Mouse (Mus musculus) neural tube, embryonic 11.5 days (tissue): ENCODE measurements around the gene Tet3. TPM values are rescaled to one million over a fixed set of nuclear protein-coding genes. Genes with fewer than 3 reads are reported as not detected.
"Not testable (repeated sequence)": the region's sequence is repeated elsewhere in the genome, so short reads cannot be mapped to it uniquely, and the experiment has no call there.

Experiments
- ATAC-seq: fragments of 200-750 bp; cut with Nextera tagmentation; 2 replicates; pipeline ENCODE4 v1.8.0; 2017; ENCODE audit warnings: moderate number of reproducible peaks, mild to moderate bottlenecking, moderate TSS enrichment, moderate library complexity; ENCODE audit not compliant: insufficient read depth, low FRiP score, low TSS enrichment
- DNase-seq: peaks from one replicate; pipeline ENCODE4 v3.0.0-alpha.2; 2015; ENCODE audit warnings: low spot score
- H3K27ac ChIP-seq: fragments of 300-500 bp; sonication (generic); 2 replicates; pipeline ENCODE4 v1.5.1; 2014; ENCODE audit warnings: low read depth, mild to moderate bottlenecking, low read length
- H3K27me3 ChIP-seq: fragments of 300-500 bp; sonication (generic); 2 replicates; pipeline ENCODE4 v1.6.1; 2014; ENCODE audit warnings: mild to moderate bottlenecking, low read length, mixed read lengths; ENCODE audit not compliant: control insufficient read depth, insufficient read depth
- H3K36me3 ChIP-seq: fragments of 300-500 bp; sonication (generic); 2 replicates; pipeline ENCODE4 v1.6.1; 2014; ENCODE audit warnings: mild to moderate bottlenecking, low read length, moderate library complexity, mixed read lengths; ENCODE audit not compliant: control insufficient read depth, insufficient read depth
- H3K4me1 ChIP-seq: fragments of 300-500 bp; sonication (generic); 2 replicates; pipeline ENCODE4 v1.6.1; 2014; ENCODE audit warnings: low read length, mixed read lengths; ENCODE audit not compliant: control insufficient read depth, insufficient read depth
- H3K4me2 ChIP-seq: fragments of 300-500 bp; sonication (generic); 2 replicates; pipeline ENCODE4 v1.6.1; 2014; ENCODE audit warnings: low read depth, mild to moderate bottlenecking, moderate library complexity
- H3K4me3 ChIP-seq: fragments of 300-500 bp; sonication (generic); 2 replicates; pipeline ENCODE4 v1.5.1; 2014; ENCODE audit warnings: low read depth, low read length
- H3K9ac ChIP-seq: fragments of 300-500 bp; sonication (generic); 2 replicates; pipeline ENCODE4 v1.6.1; 2014; ENCODE audit warnings: mild to moderate bottlenecking, low read length
- H3K9me3 ChIP-seq: fragments of 300-500 bp; sonication (generic); 2 replicates; pipeline ENCODE4 v1.6.1; 2016; ENCODE audit warnings: low read length; ENCODE audit not compliant: control insufficient read depth
- WGBS: fragments of 180-500 bp; shearing (Covaris S2); extraction: QIAGEN DNeasy Blood & Tissue Kit; methylation state at CpG from one replicate; pipeline ENCODE4 v1.1.7; 2014; 5-methylcytosine and 5-hydroxymethylcytosine counted together
- polyA plus RNA-seq: library from polyadenylated mRNA; unstranded; fragments of >200 nt; fragmentation: Nextera tagmentation; extraction: Ambion mirVana; gene quantifications from 2 replicates; pipeline ENCODE4 v1.2.1, GENCODE M21; 2014

Tet3 gene
- polyA plus RNA-seq, 1 experiment from 2014 or later = 47.3 TPM

DNA sequence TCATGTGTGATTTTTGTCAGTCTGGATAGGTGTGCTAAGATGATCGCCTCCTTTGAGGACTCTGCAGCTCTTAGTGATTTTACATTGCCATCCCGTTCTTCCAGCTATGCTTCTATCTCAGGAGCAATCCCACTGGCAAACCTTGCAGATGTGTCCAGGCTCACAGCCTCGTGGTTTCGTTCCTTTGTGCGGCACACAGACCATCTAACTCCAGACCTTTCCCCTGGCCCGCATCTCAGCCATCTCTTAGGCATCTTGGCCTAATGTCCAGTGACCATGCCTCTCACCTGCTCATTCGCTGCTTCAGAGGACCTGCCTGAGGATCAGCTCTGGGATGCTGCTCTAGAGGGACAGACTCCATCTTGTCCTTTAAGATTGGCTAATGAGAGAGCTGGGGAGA lies 108.7 kb downstream of the Tet3 start:
- ATAC-seq = no peak
- DNase-seq = no peak
- Histone ChIP-seq H3K36me3 (no peaks in the 10 kb centered on the region; the same call in 1 of the 2 replicates), H3K4me2 (peak overlapping the region; percentile 65), H3K27me3 (no peaks in the 10 kb centered on the region), H3K9ac (peak overlapping the region; percentile 96), H3K4me3 (peak overlapping the region; percentile 85), H3K9me3 (no peaks in the 10 kb centered on the region), H3K4me1 (peaks cover 6% of the 10 kb centered on the region), H3K27ac (0 out of 2 replicates have a peak overlapping the region, but pooled peaks have one; percentile 8)
- WGBS = 82% methylated on average over 7 of the region's 7 CpGs

DNA sequence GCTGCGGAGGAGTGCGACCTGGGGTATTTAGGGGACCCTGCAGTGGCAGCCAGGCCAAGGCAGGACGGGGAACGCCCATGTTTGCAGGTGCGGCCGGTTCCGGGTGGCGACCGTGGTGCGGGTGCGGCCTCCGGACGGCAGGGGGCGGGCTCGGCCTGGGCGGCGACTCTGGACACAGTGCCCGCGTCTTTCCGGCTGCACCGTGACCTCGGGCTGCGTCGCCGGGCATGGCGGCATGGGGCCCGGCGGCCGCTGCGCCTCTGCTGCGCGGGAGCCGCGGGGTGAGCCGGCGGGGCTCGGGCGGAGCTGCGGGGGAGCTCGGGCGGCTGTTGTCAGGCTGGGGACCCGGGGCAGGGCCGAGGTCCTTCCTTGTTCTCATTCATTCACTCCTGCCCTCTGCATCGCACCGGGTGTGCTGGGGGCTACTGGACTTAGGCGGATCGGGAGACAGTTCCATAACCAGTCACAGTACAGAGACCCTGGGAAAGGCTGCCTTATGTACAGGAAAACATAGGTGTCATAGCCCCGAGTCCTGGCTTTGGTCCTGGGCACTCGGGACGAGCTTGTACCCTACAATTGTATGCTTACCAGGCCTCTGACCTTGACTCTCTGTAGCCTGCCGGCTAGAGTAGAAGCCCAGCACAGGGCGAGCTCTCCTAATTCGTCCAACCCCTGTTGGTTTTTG lies 109.5 kb downstream of the Tet3 start:
- Histone ChIP-seq H3K27me3 (no peaks in the 10 kb centered on the region), H3K4me1 (peaks cover 6% of the 10 kb centered on the region), H3K4me2 (peak overlapping the region; percentile 65), H3K9ac (peak overlapping the region; percentile 96), H3K4me3 (peak overlapping the region; percentile 85), H3K27ac (no peak overlapping the region), H3K9me3 (no peaks in the 10 kb centered on the region), H3K36me3 (no peaks in the 10 kb centered on the region)
- ATAC-seq = peak; percentile 98
- DNase-seq = peak; percentile 89
- WGBS = under 1% methylated on average over 52 of the region's 53 CpGs

DNA sequence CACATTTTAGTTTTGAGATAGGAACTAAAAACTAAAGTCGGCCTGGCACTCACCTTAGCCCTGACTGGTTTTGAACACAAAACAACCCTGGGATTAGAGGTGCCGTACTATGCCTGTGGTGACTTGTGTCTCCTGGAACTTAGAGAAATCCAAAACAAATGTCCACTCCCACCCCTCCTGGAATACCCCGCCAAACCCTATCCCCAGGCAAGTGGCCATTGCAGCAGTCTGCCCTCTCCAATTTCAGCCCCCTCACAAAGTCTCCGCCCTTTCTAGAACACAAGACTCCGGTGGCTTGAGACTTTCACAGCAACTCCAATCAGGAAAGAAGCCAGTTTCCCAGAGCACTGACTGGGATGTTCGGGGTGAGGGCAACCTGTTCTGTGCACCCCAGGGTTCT lies 110.0 kb downstream of the Tet3 start, which contains the start of gene Bola3:
Bola3 (plus strand) TSS at position 275 of the 400 bp plus-strand sequence.
- peak within 1 kb of the TSS; percentile 65 for H3K4me2 ChIP-seq
- no peaks in the 10 kb centered on the region for H3K9me3 ChIP-seq
- no peak within 1 kb of the TSS for H3K27ac ChIP-seq
- ATAC-seq (no peak; the same call in 1 of the 2 replicates), DNase-seq (no peak)
- 32% methylated on average over 6 of the region's 6 CpGs for WGBS
- peak within 1 kb of the TSS; percentile 96 for H3K9ac ChIP-seq
- H3K27me3 ChIP-seq = no peaks in the 10 kb centered on the region
- H3K4me1 ChIP-seq = peaks cover 6% of the 10 kb centered on the region
- H3K36me3 ChIP-seq = no peaks in the 10 kb centered on the region
- peak within 1 kb of the TSS; percentile 85 for H3K4me3 ChIP-seq

DNA sequence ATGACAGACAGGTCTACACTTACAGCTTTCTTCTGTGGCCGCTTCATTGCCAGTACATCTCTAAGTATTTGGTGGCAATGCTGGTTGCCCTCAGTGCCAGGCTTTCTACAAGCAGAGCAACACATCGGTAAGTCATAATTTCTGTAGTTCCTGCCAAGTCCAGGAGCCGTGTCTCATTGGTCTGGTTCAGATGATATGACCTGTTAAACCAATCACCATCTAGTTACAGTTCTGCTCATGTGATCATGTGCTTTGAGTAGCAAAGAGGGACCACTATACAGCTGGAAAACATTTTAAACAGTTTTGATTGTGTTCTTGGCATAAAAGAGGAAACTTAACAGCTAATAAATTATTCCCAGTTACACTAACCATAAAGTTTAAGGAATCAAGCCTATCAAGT lies 111.0 kb downstream of the Tet3 start:
- H3K9me3 ChIP-seq = no peaks in the 10 kb centered on the region
- no peaks in the 10 kb centered on the region for H3K27me3 ChIP-seq
- H3K36me3 ChIP-seq = no peaks in the 10 kb centered on the region
- whole genome bisulfite sequencing = 89% methylated on average over 3 of the region's 3 CpGs
- H3K4me2 ChIP-seq = no peak overlapping the region
- H3K4me3 ChIP-seq = no peak overlapping the region
- ATAC-seq (no peak), DNase-seq (no peak)
- H3K4me1 ChIP-seq = peaks cover 6% of the 10 kb centered on the region
- H3K27ac ChIP-seq = no peak overlapping the region
- no peak overlapping the region for H3K9ac ChIP-seq

DNA sequence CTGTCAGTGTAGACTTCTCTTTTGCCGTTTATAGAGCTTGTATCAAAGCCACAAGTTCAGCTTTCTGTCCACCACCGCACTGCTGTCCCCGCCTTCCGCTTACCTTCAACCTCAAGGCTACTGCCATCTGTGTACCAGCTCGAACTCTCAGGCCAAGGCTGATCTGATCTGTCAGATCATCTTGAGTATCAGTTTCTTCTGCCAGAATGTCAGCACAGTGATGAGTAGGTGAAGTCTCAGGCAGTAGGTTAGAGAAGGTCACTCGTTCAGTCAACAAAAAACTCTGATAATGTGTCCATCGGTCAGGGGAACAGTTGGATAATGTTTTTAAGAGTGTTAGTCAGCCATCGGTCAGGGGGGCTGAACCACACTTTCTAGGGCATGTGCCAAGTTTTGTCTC lies 113.6 kb downstream of the Tet3 start:
- H3K27ac ChIP-seq, H3K9me3 ChIP-seq, H3K27me3 ChIP-seq, H3K9ac ChIP-seq, H3K36me3 ChIP-seq, DNase-seq, H3K4me3 ChIP-seq, H3K4me1 ChIP-seq, H3K4me2 ChIP-seq, ATAC-seq: not testable (repeated sequence)
- 91% methylated on average over 8 of the region's 8 CpGs for WGBS

DNA sequence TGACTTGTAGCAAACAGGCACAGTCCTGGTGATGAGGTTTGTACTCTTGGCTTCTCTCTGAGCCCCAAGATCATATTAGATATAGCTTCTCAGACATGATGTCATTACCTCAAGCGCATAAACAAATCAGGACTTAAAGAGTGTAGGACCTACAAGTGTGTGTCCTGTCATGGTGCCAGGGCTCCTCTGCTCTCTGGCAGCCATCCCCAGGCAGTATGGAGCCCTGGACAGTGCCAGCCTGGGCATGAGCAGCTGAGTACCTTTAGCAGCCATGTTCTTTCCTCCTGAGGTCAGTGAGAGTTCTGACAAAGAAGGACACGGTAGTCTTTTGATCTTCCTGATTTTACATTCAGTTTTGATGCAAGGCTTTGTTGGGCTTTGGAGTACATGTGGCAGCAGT lies 115.9 kb downstream of the Tet3 start:
- Histone ChIP-seq H3K4me2 (no peak overlapping the region), H3K9ac (no peak overlapping the region), H3K4me1 (no peaks in the 10 kb centered on the region), H3K9me3 (no peaks in the 10 kb centered on the region), H3K36me3 (no peaks in the 10 kb centered on the region; the same call in 1 of the 2 replicates), H3K27me3 (no peaks in the 10 kb centered on the region), H3K27ac (no peak overlapping the region), H3K4me3 (no peak overlapping the region)
- DNase-seq = no peak
- ATAC-seq = no peak
- WGBS = 98% methylated on average over 2 of the region's 2 CpGs

DNA sequence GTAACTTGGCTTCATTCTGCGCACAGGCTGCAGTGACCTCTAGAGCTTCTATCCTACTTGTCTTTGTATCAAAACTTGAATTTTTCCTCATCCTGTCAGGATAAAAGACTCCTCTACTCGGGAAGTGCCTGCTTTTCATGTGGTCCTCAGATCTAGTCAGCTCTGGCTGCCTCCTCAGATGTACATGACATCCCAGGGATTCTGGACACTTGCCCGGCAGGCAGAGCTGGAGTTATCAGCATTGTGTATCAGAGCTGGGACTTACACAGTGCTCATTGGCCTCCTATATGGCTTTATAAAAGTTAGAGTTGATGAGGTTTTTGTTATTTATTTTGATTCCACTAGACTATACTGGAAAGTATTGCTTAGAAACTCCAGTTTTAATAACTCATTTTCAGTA lies 117.5 kb downstream of the Tet3 start:
- H3K27ac ChIP-seq = no peak overlapping the region
- 90% methylated on average over 3 of the region's 3 CpGs for WGBS

DNA sequence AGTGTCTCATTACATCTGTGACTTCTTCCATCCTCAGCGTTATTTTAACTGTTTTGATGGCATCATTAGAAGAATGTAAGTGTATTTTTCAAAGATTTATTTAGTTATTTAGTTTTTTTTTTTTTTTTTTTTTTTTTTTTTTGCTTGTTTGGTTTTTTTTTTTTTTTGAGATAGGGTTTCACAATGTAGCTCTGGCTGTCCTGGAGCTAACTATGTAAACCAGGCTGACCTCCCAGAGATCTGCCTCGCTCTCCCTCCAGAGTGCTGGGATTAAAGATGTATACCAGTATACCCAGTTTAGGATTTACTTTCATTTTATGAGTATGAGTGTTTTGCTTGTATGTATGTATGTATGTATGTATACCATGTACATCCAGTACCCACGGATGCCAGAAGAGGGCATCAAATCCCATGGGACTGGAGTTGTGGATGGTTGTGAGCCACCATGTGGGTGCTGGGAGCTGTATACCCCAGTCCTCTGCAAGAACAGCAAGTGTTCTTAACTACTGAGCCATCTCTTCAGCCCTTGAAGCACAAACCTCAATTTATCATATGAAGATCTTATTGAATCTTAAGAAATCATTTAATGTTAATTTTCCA lies 131.2 kb downstream of the Tet3 start:
- Histone ChIP-seq H3K9me3 (no peaks in the 10 kb centered on the region), H3K4me2 (no peak overlapping the region; the same call in 1 of the 2 replicates), H3K36me3 (peaks cover 10% of the 10 kb centered on the region), H3K9ac (no peak overlapping the region), H3K4me1 (0 out of 2 replicates have a peak, but pooled peaks cover 7% of the 10 kb centered on the region), H3K27me3 (no peaks in the 10 kb centered on the region), H3K27ac (no peak overlapping the region), H3K4me3 (no peak overlapping the region)
- no peak for DNase-seq
- WGBS = 88% methylated on average over 3 of the region's 3 CpGs
- ATAC-seq = no peak

More for the DNA sequence above, 117.5 kb downstream of the Tet3 start:
- Histone ChIP-seq H3K4me3 (no peak overlapping the region), H3K9ac (no peak overlapping the region), H3K4me2 (no peak overlapping the region), H3K36me3 (no peaks in the 10 kb centered on the region; the same call in 1 of the 2 replicates), H3K9me3 (no peaks in the 10 kb centered on the region), H3K4me1 (no peaks in the 10 kb centered on the region), H3K27me3 (no peaks in the 10 kb centered on the region)
- DNase-seq (no peak), ATAC-seq (no peak)

DNA sequence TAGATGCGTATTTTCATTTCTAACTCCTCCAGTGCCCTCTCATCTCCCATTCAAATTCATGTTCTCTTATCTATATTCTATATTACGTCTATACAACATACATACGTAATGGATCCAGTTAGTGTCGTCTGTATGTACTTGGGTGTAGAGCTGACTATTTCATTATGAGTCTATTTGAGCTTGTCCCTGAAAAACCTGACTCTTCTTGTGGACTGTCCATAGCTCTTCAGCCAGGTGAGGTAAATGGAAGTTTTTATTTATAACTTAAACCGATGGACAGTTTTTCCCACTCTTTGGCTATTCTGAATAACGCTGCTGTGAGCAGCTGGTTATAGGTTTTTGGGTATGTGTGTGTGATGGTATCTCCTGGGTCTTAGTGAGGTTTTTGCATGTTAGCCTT lies 132.1 kb downstream of the Tet3 start:
- no peak for DNase-seq
- peak overlapping the region; percentile 88 for H3K4me3 ChIP-seq
- 73% methylated on average over 6 of the region's 6 CpGs for WGBS

More for the DNA sequence above, 132.1 kb downstream of the Tet3 start:
- Histone ChIP-seq H3K4me1 (0 out of 2 replicates have a peak, but pooled peaks cover 7% of the 10 kb centered on the region), H3K9ac (no peak overlapping the region; the same call in 1 of the 2 replicates), H3K27ac (no peak overlapping the region), H3K36me3 (peaks cover 8% of the 10 kb centered on the region), H3K27me3 (no peaks in the 10 kb centered on the region), H3K9me3 (no peaks in the 10 kb centered on the region), H3K4me2 (peak overlapping the region; percentile 82)
- ATAC-seq = no peak
